Mouse (Mus musculus) neural tube, embryonic 12.5 days (tissue): ENCODE measurements around the gene Hexim2. TPM values are rescaled to one million over a fixed set of nuclear protein-coding genes. Genes with fewer than 3 reads are reported as not detected.

Experiments
- ATAC-seq: fragments of 200-750 bp; cut with Nextera tagmentation; 2 replicates; pipeline ENCODE4 v1.8.0; 2017; ENCODE audit warnings: low read depth, mild to moderate bottlenecking, moderate TSS enrichment, moderate library complexity; ENCODE audit not compliant: low FRiP score
- H3K27ac ChIP-seq: fragments of 300-500 bp; sonication (generic); 2 replicates; pipeline ENCODE4 v1.5.1; 2016
- H3K27me3 ChIP-seq: fragments of 300-500 bp; sonication (generic); replicated peaks from 2 replicates; pipeline ENCODE4 v1.6.1; 2016; ENCODE audit warnings: mild to moderate bottlenecking
- H3K36me3 ChIP-seq: fragments of 300-500 bp; sonication (generic); 2 replicates; pipeline ENCODE4 v1.6.1; 2016; ENCODE audit warnings: mild to moderate bottlenecking
- H3K4me1 ChIP-seq: fragments of 300-500 bp; sonication (generic); 2 replicates; pipeline ENCODE4 v1.6.1; 2016
- H3K4me2 ChIP-seq: fragments of 300-500 bp; sonication (generic); replicated peaks from 2 replicates; pipeline ENCODE4 v1.6.1; 2016; ENCODE audit warnings: mild to moderate bottlenecking
- H3K4me3 ChIP-seq: fragments of 300-500 bp; sonication (generic); 2 replicates; pipeline ENCODE4 v1.5.1; 2016
- H3K9ac ChIP-seq: fragments of 300-500 bp; sonication (generic); 2 replicates; pipeline ENCODE4 v1.6.1; 2016; ENCODE audit warnings: mild to moderate bottlenecking
- H3K9me3 ChIP-seq: fragments of 300-500 bp; sonication (generic); 2 replicates; pipeline ENCODE4 v1.6.1; 2016; ENCODE audit warnings: mild to moderate bottlenecking
- WGBS: fragments of 180-500 bp; shearing (Covaris S2); methylation state at CpG from one replicate; pipeline ENCODE4 v1.1.7; 2016; 5-methylcytosine and 5-hydroxymethylcytosine counted together
- polyA plus RNA-seq: library from polyadenylated mRNA; unstranded; fragments of >200 nt; fragmentation: Nextera tagmentation; extraction: Ambion mirVana; gene quantifications from 2 replicates; pipeline ENCODE4 v1.2.1, GENCODE M21; 2016

The Hexim2 gene
- polyA plus RNA-seq, 1 experiment from 2014 or later: 9.9 TPM

- Histone ChIP-seq H3K27ac (no peak overlapping the region), H3K9ac (0 out of 2 replicates have a peak overlapping the region, but pooled peaks have one; percentile 13), H3K4me1 (peaks cover 6% of the 10 kb centered on the region), H3K4me2 (peak overlapping the region; percentile 53), H3K36me3 (no peaks in the 10 kb centered on the region), H3K9me3 (no peaks in the 10 kb centered on the region), H3K4me3 (peak overlapping the region; percentile 18; the same call in 1 of the 2 replicates), H3K27me3 (no peaks in the 10 kb centered on the region)
- ATAC-seq: peak; percentile 87
- WGBS: 1% methylated on average over 25 of the region's 25 CpGs
Observed at GRCm38 (mm10) chr11:103158621-103159478, 26.6 kb downstream of the Hexim2 start.

GRCm38 (mm10) chr11:103160738-103161137 is 28.5 kb downstream of the Hexim2 start:
- H3K9ac ChIP-seq: no peak overlapping the region
- H3K4me3 ChIP-seq: no peak overlapping the region
- WGBS: 93% methylated on average over 11 of the region's 11 CpGs
- ATAC-seq: no peak
- no peaks in the 10 kb centered on the region for H3K27me3 ChIP-seq
- no peaks in the 10 kb centered on the region for H3K9me3 ChIP-seq
- H3K4me2 ChIP-seq: no peak overlapping the region
- peaks cover 6% of the 10 kb centered on the region for H3K4me1 ChIP-seq
- no peaks in the 10 kb centered on the region for H3K36me3 ChIP-seq
- no peak overlapping the region for H3K27ac ChIP-seq

GRCm38 (mm10) chr11:103161449-103161848 is 29.2 kb downstream of the Hexim2 start:
- H3K27ac ChIP-seq: no peak overlapping the region
- no peaks in the 10 kb centered on the region for H3K36me3 ChIP-seq
- H3K4me1 ChIP-seq: peaks cover 6% of the 10 kb centered on the region
- no peak for ATAC-seq
- 0 out of 2 replicates have a peak, but pooled peaks cover 3% of the 10 kb centered on the region for H3K9me3 ChIP-seq
- H3K4me3 ChIP-seq: no peak overlapping the region
- no peak overlapping the region for H3K9ac ChIP-seq
- no peak overlapping the region for H3K4me2 ChIP-seq
- H3K27me3 ChIP-seq: no peaks in the 10 kb centered on the region
- 76% methylated on average over 7 of the region's 7 CpGs for WGBS

GRCm38 (mm10) chr11:103162132-103162531 is 29.9 kb downstream of the Hexim2 start:
- ATAC-seq: no peak

GRCm38 (mm10) chr11:103164391-103164790 is 32.2 kb downstream of the Hexim2 start:
- 28% methylated on average over 10 of the region's 10 CpGs for WGBS
- Histone ChIP-seq H3K27ac (no peak overlapping the region), H3K9me3 (0 out of 2 replicates have a peak, but pooled peaks cover 3% of the 10 kb centered on the region), H3K9ac (no peak overlapping the region), H3K36me3 (no peaks in the 10 kb centered on the region), H3K4me1 (no peaks in the 10 kb centered on the region), H3K27me3 (peaks cover 5% of the 10 kb centered on the region), H3K4me3 (no peak overlapping the region), H3K4me2 (no peak overlapping the region)
- no peak for ATAC-seq

More at GRCm38 (mm10) chr11:103162132-103162531, 29.9 kb downstream of the Hexim2 start:
- no peak overlapping the region for H3K4me3 ChIP-seq
- H3K4me2 ChIP-seq: no peak overlapping the region
- H3K9me3 ChIP-seq: 0 out of 2 replicates have a peak, but pooled peaks cover 3% of the 10 kb centered on the region
- H3K9ac ChIP-seq: no peak overlapping the region
- no peak overlapping the region for H3K27ac ChIP-seq
- no peaks in the 10 kb centered on the region for H3K27me3 ChIP-seq
- H3K36me3 ChIP-seq: no peaks in the 10 kb centered on the region
- 91% methylated on average over 5 of the region's 5 CpGs for WGBS
- H3K4me1 ChIP-seq: peaks cover 6% of the 10 kb centered on the region

- no peak overlapping the region for H3K4me2 ChIP-seq
- no peak for ATAC-seq
- WGBS: 27% methylated on average over 9 of the region's 9 CpGs
- H3K9ac ChIP-seq: no peak overlapping the region
- no peaks in the 10 kb centered on the region for H3K36me3 ChIP-seq
- H3K4me3 ChIP-seq: no peak overlapping the region
- H3K27me3 ChIP-seq: peaks cover 48% of the 10 kb centered on the region
- 0 out of 2 replicates have a peak, but pooled peaks cover 3% of the 10 kb centered on the region for H3K9me3 ChIP-seq
- H3K4me1 ChIP-seq: peaks cover 12% of the 10 kb centered on the region
- H3K27ac ChIP-seq: no peak overlapping the region
Observed at GRCm38 (mm10) chr11:103168690-103169390, 36.6 kb downstream of the Hexim2 start.

GRCm38 (mm10) chr11:103169664-103170063 is 37.4 kb downstream of the Hexim2 start:
- Histone ChIP-seq H3K4me3 (no peak overlapping the region), H3K4me1 (peaks cover 12% of the 10 kb centered on the region), H3K9ac (no peak overlapping the region), H3K9me3 (0 out of 2 replicates have a peak, but pooled peaks cover 3% of the 10 kb centered on the region), H3K36me3 (no peaks in the 10 kb centered on the region), H3K4me2 (no peak overlapping the region), H3K27ac (no peak overlapping the region), H3K27me3 (peaks cover 50% of the 10 kb centered on the region)
- 84% methylated on average over 5 of the region's 5 CpGs for WGBS
- no peak for ATAC-seq

- Histone ChIP-seq H3K4me2 (peak overlapping the region; percentile 93), H3K27me3 (peaks cover 50% of the 10 kb centered on the region), H3K4me1 (peaks cover 12% of the 10 kb centered on the region), H3K27ac (no peak overlapping the region), H3K4me3 (peak overlapping the region; percentile 59; the same call in 1 of the 2 replicates), H3K9ac (no peak overlapping the region), H3K36me3 (no peaks in the 10 kb centered on the region), H3K9me3 (0 out of 2 replicates have a peak, but pooled peaks cover 3% of the 10 kb centered on the region)
- WGBS: 55% methylated on average over 3 of the region's 3 CpGs
- no peak for ATAC-seq
Observed at GRCm38 (mm10) chr11:103170111-103170493, 37.9 kb downstream of the Hexim2 start.

- WGBS: 2% methylated on average over 75 of the region's 84 CpGs
- ATAC-seq: 0 out of 2 replicates have a peak, but pooled peaks have one; percentile 48
- peaks cover 50% of the 10 kb centered on the region for H3K27me3 ChIP-seq
Observed at GRCm38 (mm10) chr11:103170494-103171285, 38.5 kb downstream of the Hexim2 start, which contains the start of gene Fmnl1. Gene Fmnl1 (plus strand): TSS chr11:103171107.

GRCm38 (mm10) chr11:103171286-103171620 is 39.0 kb downstream of the Hexim2 start:
- Histone ChIP-seq H3K4me3 (peak overlapping the region; percentile 59), H3K36me3 (no peaks in the 10 kb centered on the region), H3K4me1 (peaks cover 12% of the 10 kb centered on the region), H3K27me3 (peaks cover 50% of the 10 kb centered on the region), H3K27ac (no peak overlapping the region), H3K9ac (peak overlapping the region; percentile 65), H3K4me2 (peak overlapping the region; percentile 93), H3K9me3 (no peaks in the 10 kb centered on the region)
- WGBS: 4% methylated on average over 23 of the region's 23 CpGs
- ATAC-seq: no peak

More at GRCm38 (mm10) chr11:103170494-103171285, 38.5 kb downstream of the Hexim2 start, which contains the start of gene Fmnl1:
- Histone ChIP-seq H3K27ac (no peak within 1 kb of the TSS), H3K4me3 (peak within 1 kb of the TSS; percentile 59), H3K36me3 (no peaks in the 10 kb centered on the region), H3K9ac (peak within 1 kb of the TSS; percentile 65), H3K9me3 (0 out of 2 replicates have a peak, but pooled peaks cover 3% of the 10 kb centered on the region), H3K4me1 (peaks cover 12% of the 10 kb centered on the region), H3K4me2 (peak within 1 kb of the TSS; percentile 93)

- ATAC-seq: no peak
- Histone ChIP-seq H3K36me3 (no peaks in the 10 kb centered on the region), H3K9ac (no peak overlapping the region), H3K4me1 (peaks cover 12% of the 10 kb centered on the region), H3K4me2 (peak overlapping the region; percentile 93), H3K27me3 (peaks cover 50% of the 10 kb centered on the region), H3K4me3 (peak overlapping the region; percentile 59), H3K9me3 (no peaks in the 10 kb centered on the region), H3K27ac (no peak overlapping the region)
- WGBS: 51% methylated on average over 9 of the region's 9 CpGs
Observed at GRCm38 (mm10) chr11:103171703-103172391, 39.6 kb downstream of the Hexim2 start.
